ENCODE assay signal across 26 mouse cellular contexts in the genomic region with DNA sequence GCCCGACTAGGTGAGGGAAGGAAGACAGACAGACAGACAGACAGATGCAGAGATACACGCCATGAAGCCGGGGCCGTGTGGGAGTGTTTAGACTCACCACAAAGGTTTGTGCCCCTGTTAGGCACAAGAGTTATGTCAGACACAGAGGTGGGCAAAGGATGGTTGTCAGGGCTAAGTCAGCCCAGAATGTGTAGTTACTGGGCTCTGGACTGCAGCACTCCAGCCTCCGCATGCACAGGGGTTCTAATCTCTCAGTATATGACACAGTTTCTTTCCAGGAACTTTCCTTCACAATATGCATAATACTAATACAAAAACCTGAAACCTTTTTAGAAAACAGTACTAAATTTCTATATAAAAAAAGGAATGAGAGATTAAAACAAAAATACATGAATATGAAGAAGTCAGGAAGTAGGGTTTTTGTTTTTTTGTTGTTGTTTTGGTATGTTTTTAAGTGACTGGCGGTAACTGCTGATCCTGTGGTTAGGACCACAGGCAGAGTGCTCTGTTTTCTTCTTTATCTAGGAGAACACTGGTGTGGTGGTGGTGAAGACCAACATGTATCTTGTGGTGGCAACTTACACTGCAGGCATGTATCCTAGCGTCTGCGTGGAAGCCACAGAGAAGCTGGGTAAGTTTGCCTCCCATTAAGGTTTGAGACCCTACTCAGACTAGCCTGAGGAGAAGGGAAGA. TPM values are rescaled to one million over a fixed set of nuclear protein-coding genes. Genes with fewer than 3 reads are reported as not detected.
DNase-seq lines count a peak whose midpoint lies in the region; ATAC-seq lines count a peak whose summit lies in the region.
"Had no signal": no experiment of that assay in that cellular context is flagged by ENCODE, and none has a peak within 500 bp of the region (broad histone marks: within the 10 kb centered on the region; RNA-seq: fewer than 3 reads in every experiment).

No protein-coding gene starts in this region.

- no peak overlapping the region for H3K4me3 ChIP-seq in liver, embryonic 16.5 days (ENCODE audit: low read depth, low read length)
- H3K4me3 ChIP-seq: embryonic facial prominence, embryonic 12.5 days; erythroblast, embryonic 14.5 days; forebrain, embryonic 13.5 days; hindbrain, embryonic 12.5 days had no signal

- H3K27ac ChIP-seq in liver, embryonic 16.5 days (ENCODE audit: low read length) = no peak overlapping the region
- H3K27ac ChIP-seq: embryonic facial prominence, embryonic 12.5 days; forebrain, embryonic 13.5 days; hindbrain, embryonic 12.5 days; stomach, postnatal 0 days had no signal

- peak; percentile 69 for ATAC-seq in liver, embryonic 16.5 days (ENCODE audit: low read depth)
- ATAC-seq: forebrain, embryonic 13.5 days; lung, postnatal 0 days had no signal

- 28% methylated on average over 8 of the region's 8 CpGs for WGBS in liver, embryonic 16.5 days (ENCODE audit: insufficient replicate concordance)

- peaks cover 4% of the 10 kb centered on the region for H3K4me1 ChIP-seq in liver, embryonic 16.5 days (ENCODE audit: control insufficient read depth, low read depth, low read length)
- H3K4me1 ChIP-seq: embryonic facial prominence, embryonic 12.5 days; forebrain, embryonic 13.5 days; hindbrain, embryonic 12.5 days had no signal

- no peaks in the 10 kb centered on the region for H3K27me3 ChIP-seq in liver, embryonic 16.5 days (ENCODE audit: control insufficient read depth, insufficient read depth, low read depth, low read length)
- H3K27me3 ChIP-seq: CH12.LX; embryonic facial prominence, embryonic 12.5 days; forebrain, embryonic 13.5 days; hindbrain, embryonic 12.5 days had no signal

- H3K9ac ChIP-seq in liver, embryonic 16.5 days (ENCODE audit: low read depth, low read length) = 0 out of 2 replicates have a peak overlapping the region, but pooled peaks have one; percentile 5
- H3K9ac ChIP-seq: embryonic facial prominence, embryonic 12.5 days; forebrain, embryonic 13.5 days; hindbrain, embryonic 12.5 days had no signal

- H3K4me2 ChIP-seq in liver, embryonic 16.5 days (ENCODE audit: low read depth, low read length) = peak overlapping the region; percentile 14; the same call in 1 of the 2 replicates
- H3K4me2 ChIP-seq: embryonic facial prominence, embryonic 12.5 days; forebrain, embryonic 13.5 days; hindbrain, embryonic 12.5 days had no signal

- H3K9me3 ChIP-seq in liver, embryonic 16.5 days (replicated peaks; ENCODE audit: control insufficient read depth, low read length) = no peaks in the 10 kb centered on the region
- H3K9me3 ChIP-seq: embryonic facial prominence, embryonic 12.5 days; forebrain, embryonic 13.5 days; G1E; hindbrain, embryonic 12.5 days had no signal

- H3K36me3 ChIP-seq in liver, embryonic 16.5 days (ENCODE audit: control insufficient read depth, insufficient read depth) = no peaks in the 10 kb centered on the region
- H3K36me3 ChIP-seq: embryonic facial prominence, embryonic 12.5 days; G1E; hindbrain, embryonic 12.5 days had no signal

- DNase-seq in 416B (ENCODE audit: low read depth) (peak; percentile 20), liver (peak; percentile 10)
- peak; percentile 13 for DNase-seq in T-cell, adult 2 months (ENCODE audit: low spot score)
- DNase-seq in layer of hippocampus, adult 8-10 months (ENCODE audit: low spot score in 2 of 2) = no peak
- DNase-seq in gastrocnemius, postnatal 25 days = no peak
- DNase-seq in frontal cortex, postnatal 36 days (ENCODE audit: low spot score in 2 of 2) = no peak
- DNase-seq: adrenal gland, postnatal 25 days; B cell, adult 2 months; cerebellum, adult 11 months; cerebellum, adult 9-11 months; gastrocnemius, postnatal 10 days; kidney, adult 11 months; kidney, postnatal 4 days; layer of hippocampus, adult 9-11 months; midbrain, embryonic 14.5 days; right cerebral cortex, postnatal 14 days had no signal

RNA-seq across cellular contexts. Expression of gene Fam228b, which starts 6.0 kb away (rescaled TPM):
- polyA plus RNA-seq in liver, embryonic 16.5 days (2015; fragmentation: Nextera tagmentation; extraction: Ambion mirVana) = 0.42 and 0.85 TPM in 2 replicates
- 10 to 100 TPM; 19.2 to 30.0 (median 27.3) TPM for total RNA-seq in layer of hippocampus, adult 8-10 months (2022)
- total RNA-seq in gastrocnemius, postnatal 25 days (2021) = 1 to 10 TPM; 4.7 to 5.0 TPM
- polyA plus RNA-seq: G1E had no signal

RNA-seq across cellular contexts. Expression of gene Pfn4, which starts 6.2 kb away (rescaled TPM):
- 0.47 and 0.76 TPM in 2 replicates for polyA plus RNA-seq in liver, embryonic 16.5 days (2015; fragmentation: Nextera tagmentation; extraction: Ambion mirVana)
- total RNA-seq in layer of hippocampus, adult 8-10 months (2022) = 10 to 100 TPM in 3 of 4 experiments, 1 to 10 TPM in 1; 9.4 to 14.5 (median 11.7) TPM
- 1 to 10 TPM; 1.4 TPM for total RNA-seq in gastrocnemius, postnatal 25 days (2021)
- total RNA-seq: CH12.LX had no signal
- polyA plus RNA-seq: erythroblast, embryonic 14.5 days; G1E had no signal

RNA-seq across cellular contexts. Expression of gene Fam228a, which starts 36.8 kb away (rescaled TPM):
- 0.04 TPM in 1 of 2 replicates, not detected in the other for polyA plus RNA-seq in liver, embryonic 16.5 days (2015; fragmentation: Nextera tagmentation; extraction: Ambion mirVana)
- total RNA-seq in layer of hippocampus, adult 8-10 months (2022) = 1 to 10 TPM; 1.6 to 3.9 (median 3.5) TPM
- total RNA-seq in gastrocnemius, postnatal 25 days (2021) = under 1 TPM; 0.11 to 0.18 TPM
- total RNA-seq: CH12.LX had no signal
- polyA plus RNA-seq: erythroblast, embryonic 14.5 days; G1E; neural tube, embryonic 11.5 days had no signal

RNA-seq across cellular contexts. Expression of gene Sf3b6, which starts 42.3 kb away (rescaled TPM):
- polyA plus RNA-seq in liver, embryonic 16.5 days (2015; fragmentation: Nextera tagmentation; extraction: Ambion mirVana) = 80.2 and 83.3 TPM in 2 replicates
- 10 to 100 TPM; 87.5 to 98.6 (median 93.4) TPM for total RNA-seq in layer of hippocampus, adult 8-10 months (2022)
- total RNA-seq in gastrocnemius, postnatal 25 days (2021) = 10 to 100 TPM; 31.8 to 35.6 TPM

Comparison
In these comparisons a context has a peak if more than half of its experiments do, and no peak if none do; other contexts are left out.
1. DNase-seq: peak in 416B (single experiment), T-cell, adult 2 months (single experiment) and liver (single experiment); none in layer of hippocampus, adult 8-10 months (0 of 2), gastrocnemius, postnatal 25 days (single experiment) and frontal cortex, postnatal 36 days (0 of 2).
2. RNA of gene Pfn4, which starts 6.2 kb away (total RNA-seq): 9.4 to 14.5 TPM in layer of hippocampus, adult 8-10 months; 1.4 TPM in gastrocnemius, postnatal 25 days; every median in the first group is over 4 times any median in the second.